Mouse (Mus musculus): Measurements from ENCODE around the gene Setd6.

DNA sequence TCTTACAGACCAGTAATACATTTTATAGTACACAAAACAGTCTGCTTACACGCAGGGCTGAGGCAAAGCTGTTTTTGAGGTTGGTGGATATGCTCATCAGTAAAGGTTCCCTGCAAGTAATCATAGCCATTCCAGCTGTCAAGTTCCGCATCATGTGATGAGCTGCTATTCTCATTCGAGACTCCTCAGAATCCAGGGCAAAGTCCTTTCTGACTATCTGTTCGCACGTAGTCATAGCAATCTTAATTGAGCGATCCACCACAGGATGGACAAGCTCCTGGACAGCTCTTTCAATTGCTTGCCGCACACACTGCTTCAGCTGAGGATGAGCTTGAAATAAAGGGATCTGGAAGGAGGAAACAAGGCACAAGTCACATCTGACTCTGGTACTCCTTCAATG, 26.1 kb downstream of the Setd6 start:
- TF ChIP-seq CTCF (IDR thresholded peaks at IDR 0.05; ENCODE audit: low read depth) (no peak), EP300 (optimal IDR thresholded peaks at IDR 0.05) (no peak)

Data from stomach, postnatal 0 days (tissue).